Comparison of ENCODE assay signal across 22 mouse cellular contexts in the genomic region with DNA sequence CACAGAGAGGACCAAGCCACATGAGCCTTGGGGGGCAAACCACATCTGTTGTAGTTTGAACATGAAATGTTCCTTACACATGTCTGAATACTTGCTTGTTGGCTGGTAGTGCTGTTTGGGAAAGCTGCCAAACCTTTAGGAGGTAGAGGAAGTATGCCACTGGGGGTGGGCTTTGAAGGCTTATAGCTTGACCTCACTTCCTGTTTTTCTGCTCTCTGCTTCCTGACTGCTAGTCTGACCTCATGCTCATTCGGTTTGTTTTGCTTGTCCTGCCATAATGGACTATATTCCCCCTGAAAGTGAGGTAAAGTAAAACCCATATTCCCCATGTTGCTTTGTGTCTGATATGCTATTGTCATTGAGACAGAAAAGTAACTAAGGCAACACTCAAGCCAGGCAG. TPM values are rescaled to one million over a fixed set of nuclear protein-coding genes. Genes with fewer than 3 reads are reported as not detected.
DNase-seq lines count a peak whose midpoint lies in the region; ATAC-seq and TF ChIP-seq lines count a peak whose summit lies in the region.
"Had no signal": no experiment of that assay in that cellular context is flagged by ENCODE, and none has a peak within 500 bp of the region (broad histone marks: within the 10 kb centered on the region; RNA-seq: fewer than 3 reads in every experiment).

No protein-coding gene starts in this region.

- peaks cover 14% of the 10 kb centered on the region for H3K4me1 ChIP-seq in G1E (ENCODE audit: insufficient read depth, low read depth, low read length)
- H3K4me1 ChIP-seq: embryonic facial prominence, embryonic 12.5 days; forebrain, embryonic 10.5 days; limb, embryonic 15.5 days; midbrain, embryonic 12.5 days had no signal

- H3K4me3 ChIP-seq in G1E (ENCODE audit: low read depth, low read length): peak overlapping the region; percentile 49
- H3K4me3 ChIP-seq: embryonic facial prominence, embryonic 12.5 days; forebrain, embryonic 10.5 days; limb, embryonic 15.5 days; midbrain, embryonic 12.5 days had no signal

- peak; percentile 20 to 42 for DNase-seq in spleen, postnatal 36 days (ENCODE audit: low spot score in 2 of 2)
- DNase-seq in spleen, adult 12 weeks (ENCODE audit: low spot score): no peak
- peak; percentile 40 for DNase-seq in G1E (ENCODE audit: low spot score)
- peak; percentile 8 for DNase-seq in induced T-regulatory cell, adult 2 months (ENCODE audit: low read depth)
- no peak for DNase-seq in kidney, postnatal 25 days
- no peak for DNase-seq in thymus, postnatal 4 days
- DNase-seq: cerebellum, postnatal 10 days; gastrocnemius, postnatal 36 days; heart, postnatal 4 days; layer of hippocampus, adult 9-11 months; liver, postnatal 0 days; thymus, postnatal 25 days had no signal

- 0 out of 2 replicates have a peak, but pooled peaks cover 6% of the 10 kb centered on the region for H3K27me3 ChIP-seq in G1E (ENCODE audit: insufficient read depth, low read length)
- H3K27me3 ChIP-seq: embryonic facial prominence, embryonic 12.5 days; limb, embryonic 15.5 days; midbrain, embryonic 12.5 days had no signal

- no peak for TF ChIP-seq CTCF in G1E (IDR thresholded peaks at IDR 0.05; ENCODE audit: low read depth, low read length)

- H3K9me3 ChIP-seq in G1E (replicated peaks): peaks cover 4% of the 10 kb centered on the region
- H3K9me3 ChIP-seq: embryonic facial prominence, embryonic 12.5 days; limb, embryonic 15.5 days; midbrain, embryonic 12.5 days had no signal

- ATAC-seq in G1E (ENCODE audit: extremely low read depth, insufficient number of reproducible peaks, low FRiP score, poor library complexity, severe bottlenecking): peak; percentile 69
- ATAC-seq in neutrophil, adult 5-6 weeks (ENCODE audit: extremely low read depth, insufficient number of reproducible peaks, low FRiP score, poor library complexity, severe bottlenecking): peak; percentile 55; the same call in 1 of the 2 replicates
- ATAC-seq in erythroid progenitor cell, adult 5-6 weeks (replicated peaks; ENCODE audit: low FRiP score, poor library complexity, severe bottlenecking): no peak
- ATAC-seq: activated CD4-positive, CD25-positive, alpha-beta regulatory T cell, adult 4 months; inflammation-experienced regulatory T-cells, adult 6 months; liver, postnatal 0 days had no signal

- no peaks in the 10 kb centered on the region for H3K36me3 ChIP-seq in G1E (replicated peaks)
- H3K36me3 ChIP-seq: embryonic facial prominence, embryonic 12.5 days; forebrain, embryonic 10.5 days; limb, embryonic 15.5 days; midbrain, embryonic 12.5 days had no signal

RNA-seq across cellular contexts. Expression of a gene that starts 21.3 kb away (rescaled TPM):
- total RNA-seq in G1E (2014; fragmentation: Nextera tagmentation): 25.3 and 28.5 TPM in 2 replicates
- total RNA-seq in G1E (2017): 10.2 and 11.8 TPM in 2 replicates
- polyA plus RNA-seq in G1E (2012): 67.2 and 71.7 TPM in 2 replicates
- 0.58 and 1.1 TPM in 2 replicates for total RNA-seq in neutrophil, adult 5-6 weeks (2017)
- total RNA-seq in erythroid progenitor cell, adult 5-6 weeks (2015; ENCODE audit: low replicate concordance): 37.3 and 42.2 TPM in 2 replicates
- total RNA-seq in erythroid progenitor cell, adult 5-6 weeks (2017; ENCODE audit: low replicate concordance): 23.2 and 37.0 TPM in 2 replicates
- polyA plus RNA-seq: activated CD4-positive, CD25-positive, alpha-beta regulatory T cell, adult 4 months had no signal

RNA-seq across cellular contexts. Expression of a gene that starts 46.6 kb away (rescaled TPM):
- total RNA-seq in G1E (2014; fragmentation: Nextera tagmentation) (not detected in 2 replicates), G1E (2017) (0.11 TPM in 1 of 2 replicates, not detected in the other)
- not detected in 2 replicates for polyA plus RNA-seq in G1E (2012)
- total RNA-seq in neutrophil, adult 5-6 weeks (2017): not detected in 2 replicates
- not detected in 2 replicates for total RNA-seq in erythroid progenitor cell, adult 5-6 weeks (2015; ENCODE audit: low replicate concordance)
- not detected in 2 replicates for total RNA-seq in erythroid progenitor cell, adult 5-6 weeks (2017; ENCODE audit: low replicate concordance)
- total RNA-seq: gastrocnemius, postnatal 36 days; heart, postnatal 4 days had no signal
- polyA plus RNA-seq: activated CD4-positive, CD25-positive, alpha-beta regulatory T cell, adult 4 months; heart, embryonic 11.5 days; inflammation-experienced regulatory T-cells, adult 6 months; limb, embryonic 15.5 days; liver, postnatal 0 days; stomach, embryonic 16.5 days had no signal

Comparison
In these comparisons a context has a peak if more than half of its experiments do, and no peak if none do; other contexts are left out.
1. DNase-seq: peak in spleen, postnatal 36 days (2 of 2), G1E (single experiment) and induced T-regulatory cell, adult 2 months (single experiment); none in spleen, adult 12 weeks (single experiment), kidney, postnatal 25 days (0 of 2) and thymus, postnatal 4 days (single experiment).